Mouse (Mus musculus) stomach, postnatal 0 days (tissue): ENCODE results near the gene Gstp1.

Experiments
- CTCF ChIP-seq: IDR thresholded peaks from 2 replicates; pipeline ENCODE4 v1.5.1; 2016; ENCODE audit warnings: antibody characterized with exemption, low read depth, mild to moderate bottlenecking, moderate library complexity
- EP300 ChIP-seq: optimal IDR thresholded peaks from 2 replicates; pipeline ENCODE3; 2016; ENCODE audit warnings: antibody characterized with exemption

GRCm38 (mm10) chr19:4017921-4018587 lies 19.7 kb downstream of the Gstp1 start:
- TF ChIP-seq CTCF = no peak
- no peak for TF ChIP-seq EP300
